Mouse (Mus musculus): ENCODE measurements around the gene Psmd11. TPM values are rescaled to one million over a fixed set of nuclear protein-coding genes. Genes with fewer than 3 reads are reported as not detected.
"Not testable (repeated sequence)": the region's sequence is repeated elsewhere in the genome, so short reads cannot be mapped to it uniquely, and the experiment has no call there.

Psmd11 gene
- polyA plus RNA-seq (2015; fragmentation: Nextera tagmentation; extraction: Ambion mirVana), result 267 and 270 TPM in 2 replicates

GRCm38 (mm10) chr11:80428381-80429008 is at the start of gene Psmd11:
TSS of gene Psmd11 (plus strand) at chr11:80428615.
- H3K36me3 ChIP-seq (ENCODE audit: control insufficient read depth, insufficient read depth, low read length), result peaks cover 10% of the 10 kb centered on the region
- peak; percentile 99 for ATAC-seq (ENCODE audit: insufficient read depth, low FRiP score)
- H3K9ac ChIP-seq (ENCODE audit: low read length), result peak within 1 kb of the TSS; percentile 96
- H3K27me3 ChIP-seq (ENCODE audit: control insufficient read depth, insufficient read depth, low read length), result no peaks in the 10 kb centered on the region
- WGBS, result under 1% methylated on average over 58 of the region's 58 CpGs
- H3K4me2 ChIP-seq (ENCODE audit: low read depth, low read length), result peak within 1 kb of the TSS; percentile 71
- H3K4me1 ChIP-seq (ENCODE audit: control insufficient read depth, insufficient read depth, low read length), result peaks cover 5% of the 10 kb centered on the region; the same call in 1 of the 2 replicates
- peak within 1 kb of the TSS; percentile 95 for H3K4me3 ChIP-seq (replicated peaks; ENCODE audit: low read length)
- H3K27ac ChIP-seq (ENCODE audit: low read length), result peak within 1 kb of the TSS; percentile 86
- H3K9me3 ChIP-seq (replicated peaks; ENCODE audit: control insufficient read depth, low read length), result no peaks in the 10 kb centered on the region

GRCm38 (mm10) chr11:80379184-80379583 is 49.2 kb upstream of the Psmd11 start:
- not testable (repeated sequence) for H3K36me3 ChIP-seq (ENCODE audit: control insufficient read depth, insufficient read depth, low read length); H3K27ac ChIP-seq (ENCODE audit: low read length); H3K4me1 ChIP-seq (ENCODE audit: control insufficient read depth, insufficient read depth, low read length); H3K9me3 ChIP-seq (replicated peaks; ENCODE audit: control insufficient read depth, low read length); H3K9ac ChIP-seq (ENCODE audit: low read length); H3K4me3 ChIP-seq (replicated peaks; ENCODE audit: low read length); H3K4me2 ChIP-seq (ENCODE audit: low read depth, low read length); H3K27me3 ChIP-seq (ENCODE audit: control insufficient read depth, insufficient read depth, low read length); ATAC-seq (ENCODE audit: insufficient read depth, low FRiP score)
- 87% methylated on average over 7 of the region's 7 CpGs for WGBS

- no peak for ATAC-seq (ENCODE audit: insufficient read depth, low FRiP score)
- WGBS, result 3% methylated on average over 12 of the region's 12 CpGs
- H3K9me3 ChIP-seq (replicated peaks; ENCODE audit: control insufficient read depth, low read length), result no peaks in the 10 kb centered on the region
- peaks cover 7% of the 10 kb centered on the region; the same call in 1 of the 2 replicates for H3K36me3 ChIP-seq (ENCODE audit: control insufficient read depth, insufficient read depth, low read length)
- peak overlapping the region; percentile 99 for H3K9ac ChIP-seq (ENCODE audit: low read length)
- peak overlapping the region; percentile 95 for H3K27ac ChIP-seq (ENCODE audit: low read length)
- H3K4me3 ChIP-seq (replicated peaks; ENCODE audit: low read length), result peak overlapping the region; percentile 93
- no peaks in the 10 kb centered on the region for H3K27me3 ChIP-seq (ENCODE audit: control insufficient read depth, insufficient read depth, low read length)
- peaks cover 11% of the 10 kb centered on the region for H3K4me1 ChIP-seq (ENCODE audit: control insufficient read depth, insufficient read depth, low read length)
- H3K4me2 ChIP-seq (ENCODE audit: low read depth, low read length), result peak overlapping the region; percentile 70
These were observed 45.8 kb upstream of the Psmd11 start for GRCm38 (mm10) chr11:80382626-80383018.

GRCm38 (mm10) chr11:80383019-80383625 is 45.3 kb upstream of the Psmd11 start, which contains the start of gene Zfp207:
TSS of gene Zfp207 (plus strand) at chr11:80383279.
- peak within 1 kb of the TSS; percentile 93 for H3K4me3 ChIP-seq (replicated peaks; ENCODE audit: low read length)
- no peaks in the 10 kb centered on the region for H3K27me3 ChIP-seq (ENCODE audit: control insufficient read depth, insufficient read depth, low read length)
- peak within 1 kb of the TSS; percentile 95 for H3K27ac ChIP-seq (ENCODE audit: low read length)
- peaks cover 9% of the 10 kb centered on the region; the same call in 1 of the 2 replicates for H3K36me3 ChIP-seq (ENCODE audit: control insufficient read depth, insufficient read depth, low read length)
- H3K9me3 ChIP-seq (replicated peaks; ENCODE audit: control insufficient read depth, low read length), result no peaks in the 10 kb centered on the region
- H3K4me2 ChIP-seq (ENCODE audit: low read depth, low read length), result peak within 1 kb of the TSS; percentile 80
- peak; percentile 99 for ATAC-seq (ENCODE audit: insufficient read depth, low FRiP score)
- H3K9ac ChIP-seq (ENCODE audit: low read length), result peak within 1 kb of the TSS; percentile 99
- under 1% methylated on average over 33 of the region's 33 CpGs for WGBS
- peaks cover 11% of the 10 kb centered on the region for H3K4me1 ChIP-seq (ENCODE audit: control insufficient read depth, insufficient read depth, low read length)

- peaks cover 10% of the 10 kb centered on the region; the same call in 1 of the 2 replicates for H3K36me3 ChIP-seq (ENCODE audit: control insufficient read depth, insufficient read depth, low read length)
- 0% methylated on average over 20 of the region's 20 CpGs for WGBS
- ATAC-seq (ENCODE audit: insufficient read depth, low FRiP score), result peak; percentile 15; the same call in 1 of the 2 replicates
- H3K9ac ChIP-seq (ENCODE audit: low read length), result peak overlapping the region; percentile 99
- peaks cover 11% of the 10 kb centered on the region for H3K4me1 ChIP-seq (ENCODE audit: control insufficient read depth, insufficient read depth, low read length)
- no peaks in the 10 kb centered on the region for H3K9me3 ChIP-seq (replicated peaks; ENCODE audit: control insufficient read depth, low read length)
- H3K27me3 ChIP-seq (ENCODE audit: control insufficient read depth, insufficient read depth, low read length), result no peaks in the 10 kb centered on the region
- H3K4me2 ChIP-seq (ENCODE audit: low read depth, low read length), result no peak overlapping the region
- peak overlapping the region; percentile 93 for H3K4me3 ChIP-seq (replicated peaks; ENCODE audit: low read length)
- peak overlapping the region; percentile 95 for H3K27ac ChIP-seq (ENCODE audit: low read length)
These were observed 44.8 kb upstream of the Psmd11 start for GRCm38 (mm10) chr11:80383626-80384046.

GRCm38 (mm10) chr11:80384461-80384860 is 44.0 kb upstream of the Psmd11 start:
- Histone ChIP-seq H3K27me3 (ENCODE audit: control insufficient read depth, insufficient read depth, low read length) (no peaks in the 10 kb centered on the region), H3K9me3 (replicated peaks; ENCODE audit: control insufficient read depth, low read length) (no peaks in the 10 kb centered on the region), H3K4me1 (ENCODE audit: control insufficient read depth, insufficient read depth, low read length) (peaks cover 11% of the 10 kb centered on the region), H3K36me3 (ENCODE audit: control insufficient read depth, insufficient read depth, low read length) (peaks cover 16% of the 10 kb centered on the region), H3K9ac (ENCODE audit: low read length) (peak overlapping the region; percentile 65), H3K4me2 (ENCODE audit: low read depth, low read length) (peak overlapping the region; percentile 80), H3K27ac (ENCODE audit: low read length) (no peak overlapping the region), H3K4me3 (replicated peaks; ENCODE audit: low read length) (peak overlapping the region; percentile 93)
- ATAC-seq (ENCODE audit: insufficient read depth, low FRiP score), result no peak

GRCm38 (mm10) chr11:80385055-80385454 is 43.4 kb upstream of the Psmd11 start:
- Histone ChIP-seq H3K4me3 (replicated peaks; ENCODE audit: low read length) (peak overlapping the region; percentile 93), H3K36me3 (ENCODE audit: control insufficient read depth, insufficient read depth, low read length) (peaks cover 16% of the 10 kb centered on the region), H3K27ac (ENCODE audit: low read length) (no peak overlapping the region), H3K4me2 (ENCODE audit: low read depth, low read length) (peak overlapping the region; percentile 80), H3K27me3 (ENCODE audit: control insufficient read depth, insufficient read depth, low read length) (no peaks in the 10 kb centered on the region), H3K9ac (ENCODE audit: low read length) (peak overlapping the region; percentile 65), H3K4me1 (ENCODE audit: control insufficient read depth, insufficient read depth, low read length) (peaks cover 11% of the 10 kb centered on the region), H3K9me3 (replicated peaks; ENCODE audit: control insufficient read depth, low read length) (no peaks in the 10 kb centered on the region)
- ATAC-seq (ENCODE audit: insufficient read depth, low FRiP score), result no peak
- WGBS, result 29% methylated on average over 4 of the region's 4 CpGs

GRCm38 (mm10) chr11:80386790-80387189 is 41.6 kb upstream of the Psmd11 start:
- Histone ChIP-seq H3K27ac (ENCODE audit: low read length) (no peak overlapping the region), H3K4me2 (ENCODE audit: low read depth, low read length) (no peak overlapping the region), H3K4me1 (ENCODE audit: control insufficient read depth, insufficient read depth, low read length) (peaks cover 11% of the 10 kb centered on the region), H3K27me3 (ENCODE audit: control insufficient read depth, insufficient read depth, low read length) (no peaks in the 10 kb centered on the region), H3K9me3 (replicated peaks; ENCODE audit: control insufficient read depth, low read length) (no peaks in the 10 kb centered on the region), H3K4me3 (replicated peaks; ENCODE audit: low read length) (no peak overlapping the region), H3K9ac (ENCODE audit: low read length) (no peak overlapping the region), H3K36me3 (ENCODE audit: control insufficient read depth, insufficient read depth, low read length) (peaks cover 19% of the 10 kb centered on the region)
- WGBS, result 59% methylated on average over 2 of the region's 2 CpGs
- no peak for ATAC-seq (ENCODE audit: insufficient read depth, low FRiP score)

GRCm38 (mm10) chr11:80389885-80390284 is 38.5 kb upstream of the Psmd11 start:
- H3K4me1 ChIP-seq (ENCODE audit: control insufficient read depth, insufficient read depth, low read length), result peaks cover 10% of the 10 kb centered on the region
- H3K27ac ChIP-seq (ENCODE audit: low read length), result no peak overlapping the region
- ATAC-seq (ENCODE audit: insufficient read depth, low FRiP score), result no peak
- H3K27me3 ChIP-seq (ENCODE audit: control insufficient read depth, insufficient read depth, low read length), result no peaks in the 10 kb centered on the region
- no peak overlapping the region for H3K4me2 ChIP-seq (ENCODE audit: low read depth, low read length)
- H3K36me3 ChIP-seq (ENCODE audit: control insufficient read depth, insufficient read depth, low read length), result peaks cover 27% of the 10 kb centered on the region
- 80% methylated on average over 1 of the region's 1 CpGs for WGBS
- H3K9ac ChIP-seq (ENCODE audit: low read length), result no peak overlapping the region
- H3K4me3 ChIP-seq (replicated peaks; ENCODE audit: low read length), result no peak overlapping the region
- H3K9me3 ChIP-seq (replicated peaks; ENCODE audit: control insufficient read depth, low read length), result no peaks in the 10 kb centered on the region

Data from stomach, embryonic 16.5 days (tissue).